Mouse (Mus musculus): ENCODE data around the gene Tuba1a. TPM values are rescaled to one million over a fixed set of nuclear protein-coding genes. Genes with fewer than 3 reads are reported as not detected.

Gene Tuba1a
- polyA plus RNA-seq (2014; fragmentation: Nextera tagmentation; extraction: Ambion mirVana), result 1,453 and 1,516 TPM in 2 replicates

DNA sequence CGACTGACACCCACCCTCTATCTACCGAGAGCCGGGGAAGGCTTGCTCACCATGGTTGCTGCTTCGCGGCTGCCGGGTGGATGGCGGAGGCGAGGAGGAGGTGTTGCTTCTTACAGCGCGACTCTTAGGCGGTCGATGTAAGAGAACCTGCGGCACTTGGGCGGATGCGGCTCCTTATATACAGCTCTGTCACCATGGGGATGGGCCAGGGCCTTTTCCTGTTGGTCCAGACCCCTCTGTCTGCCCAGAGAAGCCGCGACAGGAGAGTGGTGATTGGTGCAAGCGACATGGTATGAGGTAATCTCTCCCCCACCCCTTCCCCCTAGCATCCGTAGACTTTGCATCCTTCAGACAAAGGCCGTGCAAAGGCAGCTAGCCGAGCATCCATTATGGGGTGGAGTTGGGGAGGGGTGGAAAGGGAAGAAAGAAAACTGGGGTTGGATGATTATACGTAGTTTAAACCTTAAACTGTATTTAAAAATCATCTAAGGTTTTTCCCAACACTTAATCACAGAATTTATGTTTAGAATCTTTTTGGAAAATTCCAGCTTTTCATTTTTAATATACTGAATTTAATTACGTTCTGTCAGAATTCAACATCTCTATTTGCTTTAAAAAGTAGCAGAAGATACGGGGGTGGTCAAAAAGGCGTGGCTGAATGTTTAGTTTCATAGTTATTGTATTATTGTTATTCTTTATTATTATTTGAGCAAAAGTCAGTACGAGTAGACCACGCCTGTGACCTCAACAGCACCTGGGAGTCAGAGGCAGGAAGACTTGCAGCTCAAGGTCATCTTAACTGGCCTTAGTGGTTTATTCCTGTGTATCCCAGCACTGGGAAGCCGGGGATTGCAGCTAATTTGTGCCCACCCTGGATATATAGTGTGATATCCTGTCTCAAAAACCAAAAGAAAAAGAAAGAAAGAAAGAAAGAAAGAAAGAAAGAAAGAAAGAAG lies at the start of gene Tuba1a, which contains the start of gene Gm49450:
Gene Tuba1a, minus strand, starts transcription at position 303 of the 956 bp plus-strand sequence.
Gene Gm49450, minus strand, starts transcription at position 151 of the 956 bp plus-strand sequence.
- H3K4me3 ChIP-seq (ENCODE audit: low read depth, low read length), result peak within 1 kb of the TSS; percentile 63
- DNase-seq (ENCODE audit: low spot score), result peak; percentile 98
- H3K9ac ChIP-seq (ENCODE audit: low read length), result peak within 1 kb of the TSS; percentile 88
- ATAC-seq (ENCODE audit: insufficient number of reproducible peaks, low FRiP score, low TSS enrichment, low read depth), result peak; percentile 98
- 6% methylated on average over 28 of the region's 28 CpGs for WGBS
- peaks cover 8% of the 10 kb centered on the region; the same call in 1 of the 2 replicates for H3K4me1 ChIP-seq (ENCODE audit: control insufficient read depth, insufficient read depth, low read length)
- no peaks in the 10 kb centered on the region for H3K36me3 ChIP-seq (ENCODE audit: control insufficient read depth, insufficient read depth, low read length)
- no peaks in the 10 kb centered on the region for H3K27me3 ChIP-seq (ENCODE audit: control insufficient read depth, insufficient read depth, low read length)
- H3K9me3 ChIP-seq (ENCODE audit: control insufficient read depth, low read length), result no peaks in the 10 kb centered on the region
- peak within 1 kb of the TSS; percentile 59 for H3K4me2 ChIP-seq (ENCODE audit: low read depth, severe bottlenecking)
- H3K27ac ChIP-seq (replicated peaks; ENCODE audit: low read depth, low read length), result peak within 1 kb of the TSS; percentile 97

- no peak for ATAC-seq (ENCODE audit: insufficient number of reproducible peaks, low FRiP score, low TSS enrichment, low read depth)
- WGBS, result 16% methylated on average over 17 of the region's 17 CpGs
Measured at GRCm38 (mm10) chr15:99001451-99001931, 48.0 kb upstream of the Tuba1a start.

GRCm38 (mm10) chr15:99000535-99001283 lies 47.2 kb upstream of the Tuba1a start:
- peaks cover 4% of the 10 kb centered on the region; the same call in 1 of the 2 replicates for H3K4me1 ChIP-seq (ENCODE audit: control insufficient read depth, insufficient read depth, low read length)
- DNase-seq (ENCODE audit: low spot score) (peak; percentile 72), ATAC-seq (ENCODE audit: insufficient number of reproducible peaks, low FRiP score, low TSS enrichment, low read depth) (no peak)
- H3K27me3 ChIP-seq (ENCODE audit: control insufficient read depth, insufficient read depth, low read length), result no peaks in the 10 kb centered on the region
- H3K4me2 ChIP-seq (ENCODE audit: low read depth, severe bottlenecking), result no peak overlapping the region
- H3K9ac ChIP-seq (ENCODE audit: low read length), result no peak overlapping the region
- no peaks in the 10 kb centered on the region for H3K9me3 ChIP-seq (ENCODE audit: control insufficient read depth, low read length)
- no peak overlapping the region for H3K27ac ChIP-seq (replicated peaks; ENCODE audit: low read depth, low read length)
- WGBS, result 46% methylated on average over 14 of the region's 14 CpGs
- H3K4me3 ChIP-seq (ENCODE audit: low read depth, low read length), result no peak overlapping the region
- no peaks in the 10 kb centered on the region for H3K36me3 ChIP-seq (ENCODE audit: control insufficient read depth, insufficient read depth, low read length)

More at GRCm38 (mm10) chr15:99001451-99001931, 48.0 kb upstream of the Tuba1a start:
- Histone ChIP-seq H3K4me2 (ENCODE audit: low read depth, severe bottlenecking) (peak overlapping the region; percentile 25; the same call in 1 of the 2 replicates), H3K27me3 (ENCODE audit: control insufficient read depth, insufficient read depth, low read length) (no peaks in the 10 kb centered on the region), H3K36me3 (ENCODE audit: control insufficient read depth, insufficient read depth, low read length) (no peaks in the 10 kb centered on the region), H3K4me3 (ENCODE audit: low read depth, low read length) (no peak overlapping the region), H3K27ac (replicated peaks; ENCODE audit: low read depth, low read length) (no peak overlapping the region), H3K4me1 (ENCODE audit: control insufficient read depth, insufficient read depth, low read length) (peaks cover 4% of the 10 kb centered on the region; the same call in 1 of the 2 replicates), H3K9ac (ENCODE audit: low read length) (no peak overlapping the region), H3K9me3 (ENCODE audit: control insufficient read depth, low read length) (no peaks in the 10 kb centered on the region)
- peak; percentile 47 for DNase-seq (ENCODE audit: low spot score)

GRCm38 (mm10) chr15:98998775-98999157 lies 45.3 kb upstream of the Tuba1a start:
- no peak for DNase-seq (ENCODE audit: low spot score)

DNA sequence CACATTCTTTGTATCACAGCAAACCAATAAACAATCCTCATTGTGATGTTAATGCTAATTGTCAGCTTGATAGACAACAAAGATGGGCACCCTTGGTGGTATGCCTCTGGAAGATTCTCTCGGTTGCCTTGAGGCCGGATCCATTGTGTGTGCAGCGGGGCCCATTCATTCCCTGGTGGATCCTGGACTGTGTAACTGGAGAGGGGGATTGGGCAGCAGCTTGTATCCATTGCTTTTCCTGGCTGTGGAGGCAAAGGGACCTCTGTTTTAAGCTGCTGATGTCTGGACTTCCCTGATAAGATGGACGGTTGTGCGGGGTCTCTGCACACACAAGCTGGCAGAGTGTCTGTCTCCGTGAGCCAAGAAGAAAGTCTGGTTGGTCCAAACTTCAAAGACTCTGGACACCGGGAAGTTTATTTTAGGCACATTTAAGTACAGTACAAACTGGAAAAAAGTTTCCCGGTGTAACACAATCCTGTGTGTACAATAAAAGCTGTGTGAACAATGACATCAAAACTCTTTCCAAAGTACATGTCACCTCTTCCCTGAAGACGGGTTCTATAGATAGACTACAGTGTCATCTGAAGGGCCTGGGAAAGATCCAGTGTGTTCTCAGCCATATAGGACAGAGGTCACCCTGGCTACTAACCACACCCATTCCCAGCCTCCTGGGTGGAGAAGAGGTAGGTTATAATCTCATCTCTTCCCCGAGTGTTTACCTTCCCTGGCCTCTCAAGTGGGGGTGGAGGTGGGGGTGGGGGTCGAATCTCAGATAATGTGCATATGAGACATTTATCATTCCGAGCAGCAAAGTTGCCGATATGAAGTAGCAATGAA lies 44.7 kb upstream of the Tuba1a start:
- no peaks in the 10 kb centered on the region for H3K27me3 ChIP-seq (ENCODE audit: control insufficient read depth, insufficient read depth, low read length)
- no peak overlapping the region for H3K4me3 ChIP-seq (ENCODE audit: low read depth, low read length)
- H3K9me3 ChIP-seq (ENCODE audit: control insufficient read depth, low read length), result no peaks in the 10 kb centered on the region
- H3K36me3 ChIP-seq (ENCODE audit: control insufficient read depth, insufficient read depth, low read length), result no peaks in the 10 kb centered on the region
- no peak overlapping the region for H3K4me2 ChIP-seq (ENCODE audit: low read depth, severe bottlenecking)
- ATAC-seq (ENCODE audit: insufficient number of reproducible peaks, low FRiP score, low TSS enrichment, low read depth) (no peak), DNase-seq (ENCODE audit: low spot score) (no peak)
- peaks cover 6% of the 10 kb centered on the region; the same call in 1 of the 2 replicates for H3K4me1 ChIP-seq (ENCODE audit: control insufficient read depth, insufficient read depth, low read length)
- no peak overlapping the region for H3K27ac ChIP-seq (replicated peaks; ENCODE audit: low read depth, low read length)
- WGBS, result 76% methylated on average over 13 of the region's 13 CpGs
- H3K9ac ChIP-seq (ENCODE audit: low read length), result no peak overlapping the region

More at GRCm38 (mm10) chr15:98998775-98999157, 45.3 kb upstream of the Tuba1a start:
- Histone ChIP-seq H3K9ac (ENCODE audit: low read length) (no peak overlapping the region), H3K4me1 (ENCODE audit: control insufficient read depth, insufficient read depth, low read length) (peaks cover 4% of the 10 kb centered on the region; the same call in 1 of the 2 replicates), H3K27me3 (ENCODE audit: control insufficient read depth, insufficient read depth, low read length) (no peaks in the 10 kb centered on the region), H3K9me3 (ENCODE audit: control insufficient read depth, low read length) (no peaks in the 10 kb centered on the region), H3K36me3 (ENCODE audit: control insufficient read depth, insufficient read depth, low read length) (no peaks in the 10 kb centered on the region), H3K4me2 (ENCODE audit: low read depth, severe bottlenecking) (no peak overlapping the region), H3K27ac (replicated peaks; ENCODE audit: low read depth, low read length) (no peak overlapping the region), H3K4me3 (ENCODE audit: low read depth, low read length) (no peak overlapping the region)
- no peak for ATAC-seq (ENCODE audit: insufficient number of reproducible peaks, low FRiP score, low TSS enrichment, low read depth)
- WGBS, result 66% methylated on average over 6 of the region's 6 CpGs

- no peak overlapping the region for H3K27ac ChIP-seq (replicated peaks; ENCODE audit: low read depth, low read length)
- DNase-seq (ENCODE audit: low spot score) (no peak), ATAC-seq (ENCODE audit: insufficient number of reproducible peaks, low FRiP score, low TSS enrichment, low read depth) (no peak)
- H3K4me3 ChIP-seq (ENCODE audit: low read depth, low read length), result no peak overlapping the region
- no peaks in the 10 kb centered on the region for H3K9me3 ChIP-seq (ENCODE audit: control insufficient read depth, low read length)
- H3K9ac ChIP-seq (ENCODE audit: low read length), result no peak overlapping the region
- H3K4me2 ChIP-seq (ENCODE audit: low read depth, severe bottlenecking), result no peak overlapping the region
- WGBS, result 85% methylated on average over 7 of the region's 7 CpGs
- peaks cover 9% of the 10 kb centered on the region; the same call in 1 of the 2 replicates for H3K4me1 ChIP-seq (ENCODE audit: control insufficient read depth, insufficient read depth, low read length)
- H3K36me3 ChIP-seq (ENCODE audit: control insufficient read depth, insufficient read depth, low read length), result no peaks in the 10 kb centered on the region
- H3K27me3 ChIP-seq (ENCODE audit: control insufficient read depth, insufficient read depth, low read length), result no peaks in the 10 kb centered on the region
Measured at GRCm38 (mm10) chr15:98996840-98997239, 43.3 kb upstream of the Tuba1a start.

- no peak for ATAC-seq (ENCODE audit: insufficient number of reproducible peaks, low FRiP score, low TSS enrichment, low read depth)
- Histone ChIP-seq H3K27me3 (ENCODE audit: control insufficient read depth, insufficient read depth, low read length) (no peaks in the 10 kb centered on the region), H3K4me3 (ENCODE audit: low read depth, low read length) (no peak overlapping the region), H3K4me1 (ENCODE audit: control insufficient read depth, insufficient read depth, low read length) (peaks cover 9% of the 10 kb centered on the region), H3K27ac (replicated peaks; ENCODE audit: low read depth, low read length) (no peak overlapping the region), H3K4me2 (ENCODE audit: low read depth, severe bottlenecking) (no peak overlapping the region), H3K9ac (ENCODE audit: low read length) (no peak overlapping the region), H3K9me3 (ENCODE audit: control insufficient read depth, low read length) (no peaks in the 10 kb centered on the region), H3K36me3 (ENCODE audit: control insufficient read depth, insufficient read depth, low read length) (no peaks in the 10 kb centered on the region)
- no peak for DNase-seq (ENCODE audit: low spot score)
- 86% methylated on average over 9 of the region's 9 CpGs for WGBS
Measured at GRCm38 (mm10) chr15:98994957-98995520, 41.5 kb upstream of the Tuba1a start.
